Mouse (Mus musculus) testis, adult 2 months (tissue): Measurements from ENCODE around the gene Tceanc2.

Experiments
- CTCF ChIP-seq: fragments of 200-500 bp; IDR thresholded peaks from 2 replicates; pipeline ENCODE4 v1.5.1; 2012; ENCODE audit warnings: low read depth, mild to moderate bottlenecking, inconsistent platforms, low read length, moderate library complexity; ENCODE audit not compliant: control insufficient read depth, insufficient read depth, insufficient replicate concordance
- POLR2A ChIP-seq: fragments of 200-500 bp; IDR thresholded peaks from 2 replicates; pipeline ENCODE4 v1.6.1; 2012; ENCODE audit warnings: low read depth, mild to moderate bottlenecking, inconsistent platforms, low read length, moderate library complexity; ENCODE audit not compliant: control insufficient read depth

DNA sequence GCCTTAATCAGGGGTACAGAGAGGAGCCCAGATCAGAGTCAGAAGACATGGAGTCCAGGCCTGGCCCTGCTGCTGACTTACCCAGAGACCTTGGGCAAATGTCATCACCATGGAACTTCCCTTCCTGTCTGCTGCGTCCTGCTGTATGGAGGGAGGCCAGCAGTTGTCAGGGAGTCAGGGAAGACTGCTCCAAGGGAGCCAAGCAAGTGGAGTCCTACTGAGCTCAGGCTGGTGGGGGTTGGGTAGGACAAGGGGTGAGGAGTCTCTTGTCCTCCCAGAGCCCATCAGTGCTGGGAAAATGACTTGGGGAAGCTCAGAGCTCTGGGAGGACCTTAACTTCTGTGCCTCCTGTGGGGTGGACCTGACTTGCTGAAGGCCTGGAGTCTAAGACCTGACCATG, 94.6 kb downstream of the Tceanc2 start:
- TF ChIP-seq POLR2A (no peak), CTCF (no peak)
